Mouse (Mus musculus): ENCODE data around the gene Iffo1. TPM values are rescaled to one million over a fixed set of nuclear protein-coding genes. Genes with fewer than 3 reads are reported as not detected.

The Iffo1 gene
- polyA plus RNA-seq, 1 experiment from 2014 or later: 6.0 TPM

GRCm38 (mm10) chr6:125098513-125098912 is 46.5 kb upstream of the Iffo1 start:
- WGBS: 44% methylated on average over 3 of the region's 3 CpGs
- Histone ChIP-seq H3K27me3 (ENCODE audit: insufficient read depth, low read length) (no peaks in the 10 kb centered on the region), H3K4me2 (peak overlapping the region; percentile 96), H3K36me3 (ENCODE audit: insufficient read depth) (peaks cover 59% of the 10 kb centered on the region), H3K4me1 (ENCODE audit: insufficient read depth) (peaks cover 29% of the 10 kb centered on the region), H3K4me3 (ENCODE audit: low read depth, low read length) (peak overlapping the region; percentile 93), H3K9me3 (ENCODE audit: low read depth, low read length) (no peaks in the 10 kb centered on the region), H3K27ac (ENCODE audit: low read depth) (no peak overlapping the region; the same call in 1 of the 2 replicates), H3K9ac (peak overlapping the region; percentile 86)
- DNase-seq: no peak
- ATAC-seq (ENCODE audit: insufficient read depth): no peak
- no peak for TF ChIP-seq CTCF (IDR thresholded peaks at IDR 0.05; ENCODE audit: low read depth)

DNA sequence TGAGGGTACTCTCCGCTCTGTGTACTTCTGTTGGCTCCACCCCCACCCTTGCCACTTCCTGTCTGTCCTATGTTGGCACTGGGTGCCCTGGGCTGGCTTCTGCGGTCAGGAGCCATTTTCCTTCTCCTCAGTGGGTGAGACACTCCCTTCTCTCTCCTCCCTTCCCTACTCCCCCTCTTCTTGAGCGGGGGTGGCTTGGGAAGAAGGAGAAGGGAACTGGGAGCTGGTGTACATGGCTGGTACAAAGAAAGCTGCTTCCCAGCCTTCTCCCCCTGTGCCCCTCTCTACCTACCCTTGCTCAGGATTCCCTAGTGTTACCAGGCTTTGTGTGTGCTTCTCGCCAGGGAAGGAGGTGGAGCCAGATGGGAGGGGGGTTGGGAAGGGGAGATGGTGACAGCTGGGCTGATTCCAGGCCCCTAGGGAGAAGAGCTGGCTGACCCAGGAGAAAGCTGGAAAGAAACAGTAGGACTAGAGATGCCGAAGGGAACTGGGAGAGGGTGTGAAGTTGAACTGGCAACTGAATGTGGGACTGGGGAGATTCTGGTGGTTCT is 45.5 kb upstream of the Iffo1 start:
- no peaks in the 10 kb centered on the region for H3K27me3 ChIP-seq (ENCODE audit: insufficient read depth, low read length)
- H3K9ac ChIP-seq: peak overlapping the region; percentile 47
- H3K9me3 ChIP-seq (ENCODE audit: low read depth, low read length): no peaks in the 10 kb centered on the region
- no peak for TF ChIP-seq CTCF (IDR thresholded peaks at IDR 0.05; ENCODE audit: low read depth)
- peak overlapping the region; percentile 42 for H3K27ac ChIP-seq (ENCODE audit: low read depth)
- H3K4me1 ChIP-seq (ENCODE audit: insufficient read depth): peaks cover 29% of the 10 kb centered on the region
- peak overlapping the region; percentile 93 for H3K4me3 ChIP-seq (ENCODE audit: low read depth, low read length)
- peaks cover 69% of the 10 kb centered on the region for H3K36me3 ChIP-seq (ENCODE audit: insufficient read depth)
- peak overlapping the region; percentile 96 for H3K4me2 ChIP-seq
- WGBS: 30% methylated on average over 5 of the region's 5 CpGs
- ATAC-seq (ENCODE audit: insufficient read depth): no peak
- peak; percentile 32 for DNase-seq

- H3K27me3 ChIP-seq (ENCODE audit: insufficient read depth, low read length): no peaks in the 10 kb centered on the region
- peaks cover 88% of the 10 kb centered on the region for H3K36me3 ChIP-seq (ENCODE audit: insufficient read depth)
- 42% methylated on average over 9 of the region's 9 CpGs for WGBS
- H3K27ac ChIP-seq (ENCODE audit: low read depth): no peak overlapping the region
- H3K9ac ChIP-seq: no peak overlapping the region; the same call in 1 of the 2 replicates
- no peak overlapping the region for H3K4me2 ChIP-seq
- no peak overlapping the region for H3K4me3 ChIP-seq (ENCODE audit: low read depth, low read length)
- ATAC-seq (ENCODE audit: insufficient read depth) (no peak), DNase-seq (no peak)
- TF ChIP-seq CTCF (IDR thresholded peaks at IDR 0.05; ENCODE audit: low read depth): no peak
- no peaks in the 10 kb centered on the region for H3K9me3 ChIP-seq (ENCODE audit: low read depth, low read length)
- H3K4me1 ChIP-seq (ENCODE audit: insufficient read depth): peaks cover 29% of the 10 kb centered on the region
These were observed 43.6 kb upstream of the Iffo1 start for GRCm38 (mm10) chr6:125101444-125101843.

DNA sequence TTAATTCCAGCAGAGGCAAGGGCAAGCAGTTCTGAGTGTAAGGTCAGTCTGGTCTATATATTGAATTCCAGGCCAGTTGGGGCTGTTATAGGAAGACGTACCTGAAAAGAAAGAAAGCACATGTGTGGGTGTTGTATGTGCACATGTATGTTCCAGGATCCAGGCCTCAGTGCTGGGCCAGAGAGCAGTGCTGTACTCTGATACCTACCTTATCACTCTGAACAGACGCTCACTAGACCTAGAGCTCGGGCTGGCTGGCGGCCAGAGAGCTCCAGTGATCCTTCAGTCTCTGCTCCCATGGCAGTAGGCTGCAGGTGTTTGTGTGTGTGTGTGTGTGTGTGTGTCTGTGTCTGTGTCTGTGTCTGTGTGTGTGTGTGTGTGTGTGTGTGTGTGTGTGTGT is 40.8 kb upstream of the Iffo1 start:
- H3K27ac ChIP-seq (ENCODE audit: low read depth): no peak overlapping the region
- 81% methylated on average over 4 of the region's 4 CpGs for WGBS
- no peak for TF ChIP-seq CTCF (IDR thresholded peaks at IDR 0.05; ENCODE audit: low read depth)
- peaks cover 99% of the 10 kb centered on the region for H3K36me3 ChIP-seq (ENCODE audit: insufficient read depth)
- H3K4me2 ChIP-seq: no peak overlapping the region
- H3K27me3 ChIP-seq (ENCODE audit: insufficient read depth, low read length): no peaks in the 10 kb centered on the region
- ATAC-seq (ENCODE audit: insufficient read depth) (no peak), DNase-seq (no peak)
- H3K9ac ChIP-seq: no peak overlapping the region
- no peaks in the 10 kb centered on the region for H3K9me3 ChIP-seq (ENCODE audit: low read depth, low read length)
- no peak overlapping the region for H3K4me3 ChIP-seq (ENCODE audit: low read depth, low read length)
- H3K4me1 ChIP-seq (ENCODE audit: insufficient read depth): peaks cover 9% of the 10 kb centered on the region; the same call in 1 of the 2 replicates

- Histone ChIP-seq H3K4me1 (ENCODE audit: insufficient read depth) (no peaks in the 10 kb centered on the region), H3K9me3 (ENCODE audit: low read depth, low read length) (no peaks in the 10 kb centered on the region), H3K4me3 (ENCODE audit: low read depth, low read length) (no peak overlapping the region), H3K27ac (ENCODE audit: low read depth) (no peak overlapping the region), H3K4me2 (no peak overlapping the region), H3K9ac (no peak overlapping the region), H3K27me3 (ENCODE audit: insufficient read depth, low read length) (no peaks in the 10 kb centered on the region), H3K36me3 (ENCODE audit: insufficient read depth) (peaks cover 99% of the 10 kb centered on the region)
- DNase-seq: peak; percentile 26
- no peak for ATAC-seq (ENCODE audit: insufficient read depth)
- TF ChIP-seq CTCF (IDR thresholded peaks at IDR 0.05; ENCODE audit: low read depth): peak; percentile 45
- 95% methylated on average over 2 of the region's 2 CpGs for WGBS
These were observed 37.3 kb upstream of the Iffo1 start for GRCm38 (mm10) chr6:125107705-125108104.

DNA sequence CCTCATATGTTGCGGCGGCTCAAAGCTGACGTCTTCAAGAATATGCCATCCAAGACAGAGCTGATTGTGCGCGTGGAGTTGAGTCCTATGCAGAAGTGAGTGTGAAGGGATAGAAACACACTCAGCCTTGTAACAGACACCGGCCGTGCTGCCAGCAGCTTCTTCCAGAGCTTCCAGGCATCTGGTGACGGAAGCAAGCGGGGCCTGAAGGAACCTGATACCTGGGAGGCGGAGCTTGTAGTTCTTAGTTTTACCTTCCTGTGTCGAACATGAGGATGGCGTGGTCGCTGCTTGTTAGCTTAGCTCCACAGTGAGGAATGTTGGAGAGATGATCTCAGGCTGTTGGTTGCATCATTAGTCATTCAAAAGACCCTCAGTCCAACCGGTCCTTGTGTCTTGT is 35.7 kb upstream of the Iffo1 start:
- H3K9ac ChIP-seq: no peak overlapping the region
- WGBS: 75% methylated on average over 14 of the region's 14 CpGs
- H3K27me3 ChIP-seq (ENCODE audit: insufficient read depth, low read length): no peaks in the 10 kb centered on the region
- no peak for TF ChIP-seq CTCF (IDR thresholded peaks at IDR 0.05; ENCODE audit: low read depth)
- ATAC-seq (ENCODE audit: insufficient read depth) (no peak), DNase-seq (no peak)
- H3K27ac ChIP-seq (ENCODE audit: low read depth): no peak overlapping the region
- H3K9me3 ChIP-seq (ENCODE audit: low read depth, low read length): no peaks in the 10 kb centered on the region
- no peak overlapping the region for H3K4me3 ChIP-seq (ENCODE audit: low read depth, low read length)
- no peak overlapping the region for H3K4me2 ChIP-seq
- no peaks in the 10 kb centered on the region for H3K4me1 ChIP-seq (ENCODE audit: insufficient read depth)
- peaks cover 99% of the 10 kb centered on the region for H3K36me3 ChIP-seq (ENCODE audit: insufficient read depth)

DNA sequence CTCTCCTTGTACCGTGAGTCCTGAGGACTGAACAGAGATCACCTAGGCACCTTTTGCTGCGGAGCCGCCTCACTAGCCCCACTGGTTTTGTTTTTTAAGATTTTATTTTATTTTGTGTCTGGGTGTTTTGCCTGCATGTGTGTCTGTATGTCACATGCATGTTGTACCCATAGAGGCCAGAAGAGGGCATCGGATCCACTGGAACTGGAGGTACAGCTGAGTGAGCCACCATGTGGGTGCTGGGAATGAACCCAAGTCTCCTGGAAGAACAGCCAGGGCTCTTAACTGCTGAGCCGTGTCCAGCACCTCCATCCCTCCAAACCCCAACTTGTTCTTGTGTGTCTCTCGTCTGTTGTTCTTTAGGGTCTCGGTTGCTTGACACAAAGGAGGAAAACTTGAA is 34.1 kb upstream of the Iffo1 start:
- no peak overlapping the region for H3K4me3 ChIP-seq (ENCODE audit: low read depth, low read length)
- no peak overlapping the region for H3K4me2 ChIP-seq
- peak; percentile 31; the same call in 1 of the 2 replicates for ATAC-seq (ENCODE audit: insufficient read depth)
- peak; percentile 75 for DNase-seq
- no peaks in the 10 kb centered on the region for H3K27me3 ChIP-seq (ENCODE audit: insufficient read depth, low read length)
- no peaks in the 10 kb centered on the region for H3K4me1 ChIP-seq (ENCODE audit: insufficient read depth)
- no peaks in the 10 kb centered on the region for H3K9me3 ChIP-seq (ENCODE audit: low read depth, low read length)
- peak; percentile 62 for TF ChIP-seq CTCF (IDR thresholded peaks at IDR 0.05; ENCODE audit: low read depth)
- H3K9ac ChIP-seq: no peak overlapping the region
- peaks cover 98% of the 10 kb centered on the region for H3K36me3 ChIP-seq (ENCODE audit: insufficient read depth)
- no peak overlapping the region for H3K27ac ChIP-seq (ENCODE audit: low read depth)
- WGBS: 90% methylated on average over 7 of the region's 7 CpGs

All from lung, embryonic 14.5 days (tissue).